Mouse (Mus musculus): ENCODE data around the gene Flad1. TPM values are rescaled to one million over a fixed set of nuclear protein-coding genes. Genes with fewer than 3 reads are reported as not detected.

Gene Flad1
- polyA plus RNA-seq, 1 experiment from 2014 or later = 34.9 TPM

- no peak overlapping the region for H3K27ac ChIP-seq (ENCODE audit: low read depth, low read length)
- H3K4me2 ChIP-seq (ENCODE audit: low read length) = no peak overlapping the region
- H3K4me3 ChIP-seq (ENCODE audit: low read depth, low read length) = no peak overlapping the region
- H3K4me1 ChIP-seq (ENCODE audit: control insufficient read depth, insufficient read depth, low read length) = no peaks in the 10 kb centered on the region; the same call in 1 of the 2 replicates
- H3K27me3 ChIP-seq (replicated peaks; ENCODE audit: control insufficient read depth, insufficient read depth, low read length) = no peaks in the 10 kb centered on the region
- DNase-seq (ENCODE audit: low spot score) (no peak), ATAC-seq (no peak)
- H3K9me3 ChIP-seq (replicated peaks; ENCODE audit: control insufficient read depth, low read length) = no peaks in the 10 kb centered on the region
- H3K36me3 ChIP-seq (ENCODE audit: control insufficient read depth, insufficient read depth, low read length) = no peaks in the 10 kb centered on the region
- WGBS = 83% methylated on average over 5 of the region's 5 CpGs
- no peak overlapping the region for H3K9ac ChIP-seq (ENCODE audit: low read length)
These were observed 28.7 kb downstream of the Flad1 start for GRCm38 (mm10) chr3:89382950-89383349.

- WGBS = 90% methylated on average over 9 of the region's 9 CpGs
- no peak for DNase-seq (ENCODE audit: low spot score)
- Histone ChIP-seq H3K9me3 (replicated peaks; ENCODE audit: control insufficient read depth, low read length) (no peaks in the 10 kb centered on the region), H3K4me3 (ENCODE audit: low read depth, low read length) (no peak overlapping the region), H3K4me1 (ENCODE audit: control insufficient read depth, insufficient read depth, low read length) (no peaks in the 10 kb centered on the region), H3K36me3 (ENCODE audit: control insufficient read depth, insufficient read depth, low read length) (no peaks in the 10 kb centered on the region), H3K4me2 (ENCODE audit: low read length) (no peak overlapping the region), H3K27me3 (replicated peaks; ENCODE audit: control insufficient read depth, insufficient read depth, low read length) (no peaks in the 10 kb centered on the region), H3K9ac (ENCODE audit: low read length) (no peak overlapping the region), H3K27ac (ENCODE audit: low read depth, low read length) (no peak overlapping the region)
- no peak for ATAC-seq
These were observed 29.4 kb downstream of the Flad1 start for GRCm38 (mm10) chr3:89382033-89382882.

- ATAC-seq (no peak), DNase-seq (ENCODE audit: low spot score) (no peak)
- Histone ChIP-seq H3K4me1 (ENCODE audit: control insufficient read depth, insufficient read depth, low read length) (no peaks in the 10 kb centered on the region), H3K9ac (ENCODE audit: low read length) (no peak overlapping the region), H3K4me2 (ENCODE audit: low read length) (no peak overlapping the region), H3K36me3 (ENCODE audit: control insufficient read depth, insufficient read depth, low read length) (no peaks in the 10 kb centered on the region), H3K27me3 (replicated peaks; ENCODE audit: control insufficient read depth, insufficient read depth, low read length) (no peaks in the 10 kb centered on the region), H3K27ac (ENCODE audit: low read depth, low read length) (no peak overlapping the region), H3K9me3 (replicated peaks; ENCODE audit: control insufficient read depth, low read length) (no peaks in the 10 kb centered on the region), H3K4me3 (ENCODE audit: low read depth, low read length) (no peak overlapping the region)
- WGBS = 90% methylated on average over 11 of the region's 11 CpGs
These were observed 30.4 kb downstream of the Flad1 start for GRCm38 (mm10) chr3:89381233-89381632.

- ATAC-seq (no peak), DNase-seq (ENCODE audit: low spot score) (no peak)
- WGBS = 94% methylated on average over 18 of the region's 18 CpGs
These were observed 31.0 kb downstream of the Flad1 start for GRCm38 (mm10) chr3:89380711-89381110.

GRCm38 (mm10) chr3:89380291-89380690 is 31.4 kb downstream of the Flad1 start:
- H3K27ac ChIP-seq (ENCODE audit: low read depth, low read length) = no peak overlapping the region
- DNase-seq (ENCODE audit: low spot score) (no peak), ATAC-seq (no peak)
- H3K36me3 ChIP-seq (ENCODE audit: control insufficient read depth, insufficient read depth, low read length) = no peaks in the 10 kb centered on the region
- H3K4me2 ChIP-seq (ENCODE audit: low read length) = no peak overlapping the region
- no peak overlapping the region for H3K9ac ChIP-seq (ENCODE audit: low read length)
- no peaks in the 10 kb centered on the region for H3K4me1 ChIP-seq (ENCODE audit: control insufficient read depth, insufficient read depth, low read length)
- H3K4me3 ChIP-seq (ENCODE audit: low read depth, low read length) = no peak overlapping the region
- H3K9me3 ChIP-seq (replicated peaks; ENCODE audit: control insufficient read depth, low read length) = no peaks in the 10 kb centered on the region
- WGBS = 92% methylated on average over 14 of the region's 14 CpGs
- no peaks in the 10 kb centered on the region for H3K27me3 ChIP-seq (replicated peaks; ENCODE audit: control insufficient read depth, insufficient read depth, low read length)

More at GRCm38 (mm10) chr3:89380711-89381110, 31.0 kb downstream of the Flad1 start:
- Histone ChIP-seq H3K36me3 (ENCODE audit: control insufficient read depth, insufficient read depth, low read length) (no peaks in the 10 kb centered on the region), H3K4me3 (ENCODE audit: low read depth, low read length) (no peak overlapping the region), H3K9me3 (replicated peaks; ENCODE audit: control insufficient read depth, low read length) (no peaks in the 10 kb centered on the region), H3K4me2 (ENCODE audit: low read length) (no peak overlapping the region), H3K27me3 (replicated peaks; ENCODE audit: control insufficient read depth, insufficient read depth, low read length) (no peaks in the 10 kb centered on the region), H3K27ac (ENCODE audit: low read depth, low read length) (no peak overlapping the region), H3K9ac (ENCODE audit: low read length) (no peak overlapping the region), H3K4me1 (ENCODE audit: control insufficient read depth, insufficient read depth, low read length) (no peaks in the 10 kb centered on the region)

- Histone ChIP-seq H3K36me3 (ENCODE audit: control insufficient read depth, insufficient read depth, low read length) (no peaks in the 10 kb centered on the region), H3K9ac (ENCODE audit: low read length) (no peak overlapping the region), H3K4me1 (ENCODE audit: control insufficient read depth, insufficient read depth, low read length) (no peaks in the 10 kb centered on the region), H3K27me3 (replicated peaks; ENCODE audit: control insufficient read depth, insufficient read depth, low read length) (no peaks in the 10 kb centered on the region), H3K9me3 (replicated peaks; ENCODE audit: control insufficient read depth, low read length) (no peaks in the 10 kb centered on the region), H3K4me3 (ENCODE audit: low read depth, low read length) (no peak overlapping the region), H3K27ac (ENCODE audit: low read depth, low read length) (no peak overlapping the region), H3K4me2 (ENCODE audit: low read length) (no peak overlapping the region)
- ATAC-seq (no peak), DNase-seq (ENCODE audit: low spot score) (no peak)
- WGBS = 89% methylated on average over 31 of the region's 31 CpGs
These were observed 32.1 kb downstream of the Flad1 start for GRCm38 (mm10) chr3:89379388-89380131.

- H3K27me3 ChIP-seq (replicated peaks; ENCODE audit: control insufficient read depth, insufficient read depth, low read length) = no peaks in the 10 kb centered on the region
- H3K4me3 ChIP-seq (ENCODE audit: low read depth, low read length) = peak overlapping the region; percentile 45
- no peaks in the 10 kb centered on the region for H3K4me1 ChIP-seq (ENCODE audit: control insufficient read depth, insufficient read depth, low read length)
- peak overlapping the region; percentile 87 for H3K4me2 ChIP-seq (ENCODE audit: low read length)
- H3K9me3 ChIP-seq (replicated peaks; ENCODE audit: control insufficient read depth, low read length) = no peaks in the 10 kb centered on the region
- peak overlapping the region; percentile 72 for H3K9ac ChIP-seq (ENCODE audit: low read length)
- ATAC-seq = peak; percentile 94
- WGBS = 2% methylated on average over 25 of the region's 29 CpGs
- DNase-seq (ENCODE audit: low spot score) = peak; percentile 81
- H3K36me3 ChIP-seq (ENCODE audit: control insufficient read depth, insufficient read depth, low read length) = no peaks in the 10 kb centered on the region
- no peak overlapping the region for H3K27ac ChIP-seq (ENCODE audit: low read depth, low read length)
These were observed 33.1 kb downstream of the Flad1 start for GRCm38 (mm10) chr3:89378394-89379067.

- peak; percentile 41 for ATAC-seq
These were observed 33.8 kb downstream of the Flad1 start for GRCm38 (mm10) chr3:89377831-89378230.

More at GRCm38 (mm10) chr3:89377831-89378230, 33.8 kb downstream of the Flad1 start:
- Histone ChIP-seq H3K27ac (ENCODE audit: low read depth, low read length) (no peak overlapping the region), H3K4me1 (ENCODE audit: control insufficient read depth, insufficient read depth, low read length) (no peaks in the 10 kb centered on the region), H3K4me2 (ENCODE audit: low read length) (peak overlapping the region; percentile 87; the same call in 1 of the 2 replicates), H3K27me3 (replicated peaks; ENCODE audit: control insufficient read depth, insufficient read depth, low read length) (no peaks in the 10 kb centered on the region), H3K9me3 (replicated peaks; ENCODE audit: control insufficient read depth, low read length) (no peaks in the 10 kb centered on the region), H3K9ac (ENCODE audit: low read length) (no peak overlapping the region; the same call in 1 of the 2 replicates), H3K4me3 (ENCODE audit: low read depth, low read length) (no peak overlapping the region), H3K36me3 (ENCODE audit: control insufficient read depth, insufficient read depth, low read length) (no peaks in the 10 kb centered on the region)
- 68% methylated on average over 4 of the region's 4 CpGs for WGBS
- DNase-seq (ENCODE audit: low spot score) = no peak

Measured in forebrain, embryonic 14.5 days (tissue).